Mouse (Mus musculus) lung, embryonic 14.5 days (tissue): ENCODE measurements around the gene Ccdc146. TPM values are rescaled to one million over a fixed set of nuclear protein-coding genes. Genes with fewer than 3 reads are reported as not detected.
A peak's percentile ranks its signal among the peaks of the same experiment; 100 is the strongest.

ENCODE experiments used
- ATAC-seq: fragments of 200-750 bp; cut with Nextera tagmentation; 2 replicates; pipeline ENCODE4 v1.8.0; 2017; ENCODE audit warnings: mild to moderate bottlenecking, moderate TSS enrichment, moderate library complexity; ENCODE audit not compliant: insufficient read depth
- DNase-seq: peaks from one replicate; pipeline ENCODE4 v3.0.0-alpha.2; 2015
- H3K27ac ChIP-seq: fragments of 300-500 bp; sonication (generic); 2 replicates; pipeline ENCODE4 v1.5.1; 2014; ENCODE audit warnings: low read depth, mild to moderate bottlenecking, moderate library complexity
- H3K27me3 ChIP-seq: fragments of 300-500 bp; sonication (generic); 2 replicates; pipeline ENCODE4 v1.6.1; 2014; ENCODE audit warnings: low read length, control low read depth; ENCODE audit not compliant: insufficient read depth
- H3K36me3 ChIP-seq: fragments of 300-500 bp; sonication (generic); 2 replicates; pipeline ENCODE4 v1.6.1; 2014; ENCODE audit warnings: control low read depth; ENCODE audit not compliant: insufficient read depth
- H3K4me1 ChIP-seq: fragments of 300-500 bp; sonication (generic); 2 replicates; pipeline ENCODE4 v1.6.1; 2014; ENCODE audit warnings: antibody characterized with exemption, control low read depth; ENCODE audit not compliant: insufficient read depth
- H3K4me2 ChIP-seq: fragments of 300-500 bp; sonication (generic); 2 replicates; pipeline ENCODE4 v1.6.1; 2014; ENCODE audit warnings: mild to moderate bottlenecking
- H3K4me3 ChIP-seq: fragments of 300-500 bp; sonication (generic); 2 replicates; pipeline ENCODE4 v1.5.1; 2014; ENCODE audit warnings: low read depth, low read length
- H3K9ac ChIP-seq: fragments of 300-500 bp; sonication (generic); 2 replicates; pipeline ENCODE4 v1.6.1; 2014
- H3K9me3 ChIP-seq: fragments of 300-500 bp; sonication (generic); 2 replicates; pipeline ENCODE4 v1.6.1; 2016; ENCODE audit warnings: low read depth, low read length, control low read depth
- CTCF ChIP-seq: IDR thresholded peaks from 2 replicates; pipeline ENCODE4 v1.5.1; 2016; ENCODE audit warnings: antibody characterized with exemption, low read depth
- whole genome bisulfite sequencing: fragments of 180-500 bp; shearing (Covaris S2); extraction: QIAGEN DNeasy Blood & Tissue Kit; methylation state at CpG from one replicate; pipeline ENCODE4 v1.1.7; 2014; 5-methylcytosine and 5-hydroxymethylcytosine counted together
- polyA plus RNA-seq: library from polyadenylated mRNA; unstranded; fragments of >200 nt; fragmentation: Nextera tagmentation; extraction: Ambion mirVana; gene quantifications from 2 replicates; pipeline ENCODE4 v1.2.1, GENCODE M21; 2014

The Ccdc146 gene
- polyA plus RNA-seq, 1 experiment from 2014 or later = 0.18 TPM

- WGBS = 60% methylated on average over 8 of the region's 8 CpGs
- Histone ChIP-seq H3K27me3 (no peaks in the 10 kb centered on the region), H3K9ac (no peak overlapping the region), H3K36me3 (no peaks in the 10 kb centered on the region), H3K27ac (no peak overlapping the region), H3K4me3 (no peak overlapping the region), H3K9me3 (no peaks in the 10 kb centered on the region), H3K4me2 (no peak overlapping the region), H3K4me1 (peaks cover 7% of the 10 kb centered on the region; the same call in 1 of the 2 replicates)
- ATAC-seq = no peak
- TF ChIP-seq CTCF = no peak
- DNase-seq = no peak
Observed at GRCm38 (mm10) chr5:21436471-21436975, 12.0 kb upstream of the Ccdc146 start.

GRCm38 (mm10) chr5:21434148-21434929 lies 9.9 kb upstream of the Ccdc146 start:
- H3K36me3 ChIP-seq = no peaks in the 10 kb centered on the region
- ATAC-seq = peak; percentile 76
- peak; percentile 86 for DNase-seq

GRCm38 (mm10) chr5:21426666-21427065 lies 2.2 kb upstream of the Ccdc146 start:
- DNase-seq (no peak), ATAC-seq (no peak)
- 91% methylated on average over 6 of the region's 6 CpGs for WGBS
- Histone ChIP-seq H3K9me3 (no peaks in the 10 kb centered on the region), H3K4me2 (no peak overlapping the region), H3K27ac (no peak overlapping the region), H3K4me1 (0 out of 2 replicates have a peak, but pooled peaks cover 5% of the 10 kb centered on the region), H3K9ac (no peak overlapping the region), H3K27me3 (no peaks in the 10 kb centered on the region), H3K36me3 (no peaks in the 10 kb centered on the region), H3K4me3 (no peak overlapping the region)
- no peak for TF ChIP-seq CTCF

More at GRCm38 (mm10) chr5:21434148-21434929, 9.9 kb upstream of the Ccdc146 start:
- Histone ChIP-seq H3K4me3 (no peak overlapping the region), H3K9ac (no peak overlapping the region), H3K9me3 (no peaks in the 10 kb centered on the region), H3K27ac (no peak overlapping the region), H3K4me2 (no peak overlapping the region), H3K27me3 (no peaks in the 10 kb centered on the region), H3K4me1 (no peaks in the 10 kb centered on the region)
- 58% methylated on average over 11 of the region's 11 CpGs for WGBS
- peak; percentile 73 for TF ChIP-seq CTCF

- 20% methylated on average over 1 of the region's 1 CpGs for WGBS
- H3K9me3 ChIP-seq = no peaks in the 10 kb centered on the region
- H3K4me3 ChIP-seq = no peak overlapping the region
- no peaks in the 10 kb centered on the region for H3K4me1 ChIP-seq
- H3K9ac ChIP-seq = no peak overlapping the region
- no peaks in the 10 kb centered on the region for H3K27me3 ChIP-seq
- DNase-seq = peak; percentile 64
- H3K27ac ChIP-seq = no peak overlapping the region
- H3K36me3 ChIP-seq = no peaks in the 10 kb centered on the region
- ATAC-seq = no peak
- peak; percentile 47 for TF ChIP-seq CTCF
- H3K4me2 ChIP-seq = no peak overlapping the region
Observed at GRCm38 (mm10) chr5:21420609-21421008, 3.9 kb downstream of the Ccdc146 start.

GRCm38 (mm10) chr5:21418613-21419012 lies 5.9 kb downstream of the Ccdc146 start:
- DNase-seq (no peak), ATAC-seq (no peak)
- no peak overlapping the region for H3K27ac ChIP-seq
- 65% methylated on average over 4 of the region's 4 CpGs for WGBS
- no peak for TF ChIP-seq CTCF
- H3K4me1 ChIP-seq = no peaks in the 10 kb centered on the region
- H3K9ac ChIP-seq = no peak overlapping the region
- no peaks in the 10 kb centered on the region for H3K9me3 ChIP-seq
- H3K27me3 ChIP-seq = no peaks in the 10 kb centered on the region
- no peak overlapping the region for H3K4me3 ChIP-seq
- no peaks in the 10 kb centered on the region for H3K36me3 ChIP-seq
- H3K4me2 ChIP-seq = no peak overlapping the region

GRCm38 (mm10) chr5:21414116-21414820 lies 10.2 kb downstream of the Ccdc146 start:
- no peak overlapping the region for H3K4me2 ChIP-seq
- 61% methylated on average over 1 of the region's 1 CpGs for WGBS
- no peak for TF ChIP-seq CTCF
- no peaks in the 10 kb centered on the region for H3K36me3 ChIP-seq
- no peak for DNase-seq
- no peak overlapping the region for H3K4me3 ChIP-seq
- no peak overlapping the region for H3K9ac ChIP-seq
- H3K4me1 ChIP-seq = no peaks in the 10 kb centered on the region
- no peaks in the 10 kb centered on the region for H3K9me3 ChIP-seq
- no peak for ATAC-seq
- no peak overlapping the region for H3K27ac ChIP-seq
- no peaks in the 10 kb centered on the region for H3K27me3 ChIP-seq

GRCm38 (mm10) chr5:21413322-21413721 lies 11.2 kb downstream of the Ccdc146 start:
- no peak for TF ChIP-seq CTCF

More at GRCm38 (mm10) chr5:21413322-21413721, 11.2 kb downstream of the Ccdc146 start:
- no peaks in the 10 kb centered on the region for H3K27me3 ChIP-seq
- H3K4me3 ChIP-seq = no peak overlapping the region
- H3K9me3 ChIP-seq = no peaks in the 10 kb centered on the region
- H3K36me3 ChIP-seq = no peaks in the 10 kb centered on the region
- no peak overlapping the region for H3K9ac ChIP-seq
- ATAC-seq (no peak), DNase-seq (no peak)
- no peak overlapping the region for H3K27ac ChIP-seq
- no peak overlapping the region for H3K4me2 ChIP-seq
- 75% methylated on average over 3 of the region's 3 CpGs for WGBS
- no peaks in the 10 kb centered on the region for H3K4me1 ChIP-seq
